Mouse (Mus musculus) CH12F3 (cell line): ENCODE data around the gene Tbx3.

ENCODE experiments used
- in situ Hi-C: fragments of 300-500 bp; cut with MboI; formaldehyde crosslinking; loops from 2 replicates; pipeline ENCODE4 v1.14.3; 2020; ENCODE audit warnings: low sequenced_read_pairs

Tbx3 gene

GRCm38 (mm10) chr5:119660526-119661410, 9.7 kb upstream of the Tbx3 start:
- in situ Hi-C loops = no loop called here

- in situ Hi-C loops = no loop called here
Observed at GRCm38 (mm10) chr5:119661474-119661873, 9.0 kb upstream of the Tbx3 start.

GRCm38 (mm10) chr5:119662326-119662725, 8.1 kb upstream of the Tbx3 start:
- in situ Hi-C loops = no loop called here

- in situ Hi-C loops = no loop called here
Observed at GRCm38 (mm10) chr5:119662731-119663130, 7.7 kb upstream of the Tbx3 start.

- in situ Hi-C loops = no loop called here
Observed at GRCm38 (mm10) chr5:119663241-119663640, 7.2 kb upstream of the Tbx3 start.

GRCm38 (mm10) chr5:119663747-119664146, 6.7 kb upstream of the Tbx3 start:
- in situ Hi-C loops = no loop called here

- in situ Hi-C loops = no loop called here
Observed at GRCm38 (mm10) chr5:119665739-119666138, 4.7 kb upstream of the Tbx3 start.

GRCm38 (mm10) chr5:119667356-119667940, 3.0 kb upstream of the Tbx3 start:
- in situ Hi-C loops = no loop called here

- in situ Hi-C loops = no loop called here
Observed at GRCm38 (mm10) chr5:119668191-119668912, 2.1 kb upstream of the Tbx3 start.

GRCm38 (mm10) chr5:119668913-119669411, 1.5 kb upstream of the Tbx3 start:
- in situ Hi-C loops = no loop called here

- in situ Hi-C loops = no loop called here
Observed at GRCm38 (mm10) chr5:119669741-119670565, 516 bp upstream of the Tbx3 start.

- in situ Hi-C loops = no loop called here
Observed at GRCm38 (mm10) chr5:119671124-119671801, 794 bp downstream of the Tbx3 start.

GRCm38 (mm10) chr5:119671965-119672347, 1.5 kb downstream of the Tbx3 start:
- in situ Hi-C loops = no loop called here

GRCm38 (mm10) chr5:119672348-119672983, 2.0 kb downstream of the Tbx3 start:
- in situ Hi-C loops = no loop called here

- in situ Hi-C loops = no loop called here
Observed at GRCm38 (mm10) chr5:119672984-119673600, 2.6 kb downstream of the Tbx3 start.

- in situ Hi-C loops = no loop called here
Observed at GRCm38 (mm10) chr5:119673716-119674605, 3.5 kb downstream of the Tbx3 start.

GRCm38 (mm10) chr5:119674606-119675330, 4.3 kb downstream of the Tbx3 start:
- in situ Hi-C loops = no loop called here

- in situ Hi-C loops = no loop called here
Observed at GRCm38 (mm10) chr5:119676245-119676644, 5.8 kb downstream of the Tbx3 start.
